Mouse (Mus musculus) embryonic facial prominence, embryonic 11.5 days (tissue): ENCODE measurements around the gene Crcp. TPM values are rescaled to one million over a fixed set of nuclear protein-coding genes. Genes with fewer than 3 reads are reported as not detected.
A peak's percentile ranks its signal among the peaks of the same experiment; 100 is the strongest.

Source experiments
- ATAC-seq: fragments of 200-750 bp; cut with Nextera tagmentation; replicated peaks from 2 replicates; pipeline ENCODE4 v1.8.0; 2017; ENCODE audit warnings: low read depth; ENCODE audit not compliant: insufficient number of reproducible peaks, low FRiP score, low TSS enrichment
- DNase-seq: peaks from one replicate; pipeline ENCODE4 v3.0.0-alpha.2; 2015; ENCODE audit warnings: low spot score
- H3K27ac ChIP-seq: fragments of 300-500 bp; sonication (generic); replicated peaks from 2 replicates; pipeline ENCODE4 v1.5.1; 2014; ENCODE audit warnings: mild to moderate bottlenecking, low read depth, low read length, control low read depth
- H3K27me3 ChIP-seq: fragments of 300-500 bp; sonication (generic); 2 replicates; pipeline ENCODE4 v1.6.1; 2014; ENCODE audit warnings: mild to moderate bottlenecking, low read length, moderate library complexity, mixed read lengths; ENCODE audit not compliant: control insufficient read depth, insufficient read depth
- H3K36me3 ChIP-seq: fragments of 300-500 bp; sonication (generic); replicated peaks from 2 replicates; pipeline ENCODE4 v1.6.1; 2014; ENCODE audit warnings: low read depth, mild to moderate bottlenecking, low read length, moderate library complexity, mixed read lengths; ENCODE audit not compliant: control insufficient read depth, insufficient read depth
- H3K4me1 ChIP-seq: fragments of 300-500 bp; sonication (generic); 2 replicates; pipeline ENCODE4 v1.6.1; 2014; ENCODE audit warnings: low read length, mixed read lengths; ENCODE audit not compliant: control insufficient read depth, insufficient read depth
- H3K4me2 ChIP-seq: fragments of 300-500 bp; sonication (generic); 2 replicates; pipeline ENCODE4 v1.6.1; 2014; ENCODE audit warnings: low read depth, mild to moderate bottlenecking, control low read depth, low read length, moderate library complexity
- H3K4me3 ChIP-seq: fragments of 300-500 bp; sonication (generic); 2 replicates; pipeline ENCODE4 v1.5.1; 2014; ENCODE audit warnings: low read depth, low read length, control low read depth
- H3K9ac ChIP-seq: fragments of 300-500 bp; sonication (generic); replicated peaks from 2 replicates; pipeline ENCODE4 v1.6.1; 2014; ENCODE audit warnings: mild to moderate bottlenecking, control low read depth, low read length
- H3K9me3 ChIP-seq: fragments of 300-500 bp; sonication (generic); replicated peaks from 2 replicates; pipeline ENCODE4 v1.6.1; 2016; ENCODE audit warnings: mild to moderate bottlenecking, low read length, inconsistent platforms, mixed read lengths; ENCODE audit not compliant: control insufficient read depth
- WGBS: fragments of 180-500 bp; shearing (Covaris S2); extraction: QIAGEN DNeasy Blood & Tissue Kit; methylation state at CpG from one replicate; pipeline ENCODE4 v1.1.7; 2014; 5-methylcytosine and 5-hydroxymethylcytosine counted together
- polyA plus RNA-seq: library from polyadenylated mRNA; unstranded; fragments of >200 nt; fragmentation: Nextera tagmentation; extraction: Ambion mirVana; gene quantifications from 2 replicates; pipeline ENCODE4 v1.2.1, GENCODE M21; 2014

Gene Crcp
- polyA plus RNA-seq, 1 experiment from 2014 or later = 30.9 TPM

DNA sequence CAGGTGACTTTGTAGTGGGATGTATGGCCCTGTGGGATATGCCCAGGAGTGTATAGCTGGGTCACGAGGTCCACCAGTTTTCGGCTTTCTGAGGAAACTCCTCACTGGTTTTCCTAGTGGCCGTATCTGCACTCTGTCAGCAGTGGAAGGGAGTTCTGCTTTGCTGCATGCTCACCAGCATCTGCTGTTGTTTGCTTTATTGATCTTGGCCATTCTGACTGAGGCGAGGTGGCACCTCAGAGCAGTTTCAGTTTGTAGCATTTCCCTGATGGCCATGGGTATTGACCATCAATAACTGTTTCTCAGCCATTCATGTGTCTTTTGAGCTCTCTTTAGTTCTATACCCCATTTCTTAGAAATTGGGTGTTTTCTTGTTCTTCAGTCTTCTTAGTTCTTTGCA lies 26.6 kb downstream of the Crcp start:
- Histone ChIP-seq H3K4me1 (no peaks in the 10 kb centered on the region), H3K27me3 (no peaks in the 10 kb centered on the region), H3K27ac (no peak overlapping the region), H3K36me3 (no peaks in the 10 kb centered on the region; the same call in none of the 2 replicates), H3K9ac (no peak overlapping the region), H3K4me3 (no peak overlapping the region), H3K9me3 (no peaks in the 10 kb centered on the region), H3K4me2 (no peak overlapping the region)
- 95% methylated on average over 4 of the region's 4 CpGs for WGBS
- no peak for DNase-seq
- no peak for ATAC-seq

DNA sequence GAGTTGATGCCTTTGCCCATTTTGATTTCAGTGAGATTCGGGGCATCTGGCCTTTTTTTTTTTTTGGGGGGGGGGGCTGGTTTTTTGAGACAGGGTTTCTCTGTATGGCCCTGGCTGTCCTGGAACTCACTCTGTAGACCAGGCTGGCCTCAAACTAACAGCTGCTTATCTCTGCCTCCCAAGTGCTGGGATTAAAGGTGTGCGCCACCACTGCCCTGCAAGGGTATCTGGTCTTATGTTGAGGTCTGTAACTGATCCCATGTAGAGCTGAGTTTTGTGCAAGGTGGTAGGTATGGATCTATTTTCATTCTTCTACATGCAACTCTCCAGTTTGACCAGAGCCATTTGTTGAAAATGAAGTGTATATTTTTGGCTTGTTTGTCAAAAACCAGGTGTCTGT lies 27.2 kb downstream of the Crcp start:
- H3K4me1 ChIP-seq = no peaks in the 10 kb centered on the region
- no peak for ATAC-seq
- H3K36me3 ChIP-seq = no peaks in the 10 kb centered on the region; the same call in none of the 2 replicates
- H3K27me3 ChIP-seq = no peaks in the 10 kb centered on the region
- H3K9ac ChIP-seq = no peak overlapping the region
- no peak for DNase-seq
- no peaks in the 10 kb centered on the region for H3K9me3 ChIP-seq
- H3K27ac ChIP-seq = no peak overlapping the region
- no peak overlapping the region for H3K4me3 ChIP-seq
- H3K4me2 ChIP-seq = no peak overlapping the region
- WGBS = 90% methylated on average over 2 of the region's 2 CpGs

DNA sequence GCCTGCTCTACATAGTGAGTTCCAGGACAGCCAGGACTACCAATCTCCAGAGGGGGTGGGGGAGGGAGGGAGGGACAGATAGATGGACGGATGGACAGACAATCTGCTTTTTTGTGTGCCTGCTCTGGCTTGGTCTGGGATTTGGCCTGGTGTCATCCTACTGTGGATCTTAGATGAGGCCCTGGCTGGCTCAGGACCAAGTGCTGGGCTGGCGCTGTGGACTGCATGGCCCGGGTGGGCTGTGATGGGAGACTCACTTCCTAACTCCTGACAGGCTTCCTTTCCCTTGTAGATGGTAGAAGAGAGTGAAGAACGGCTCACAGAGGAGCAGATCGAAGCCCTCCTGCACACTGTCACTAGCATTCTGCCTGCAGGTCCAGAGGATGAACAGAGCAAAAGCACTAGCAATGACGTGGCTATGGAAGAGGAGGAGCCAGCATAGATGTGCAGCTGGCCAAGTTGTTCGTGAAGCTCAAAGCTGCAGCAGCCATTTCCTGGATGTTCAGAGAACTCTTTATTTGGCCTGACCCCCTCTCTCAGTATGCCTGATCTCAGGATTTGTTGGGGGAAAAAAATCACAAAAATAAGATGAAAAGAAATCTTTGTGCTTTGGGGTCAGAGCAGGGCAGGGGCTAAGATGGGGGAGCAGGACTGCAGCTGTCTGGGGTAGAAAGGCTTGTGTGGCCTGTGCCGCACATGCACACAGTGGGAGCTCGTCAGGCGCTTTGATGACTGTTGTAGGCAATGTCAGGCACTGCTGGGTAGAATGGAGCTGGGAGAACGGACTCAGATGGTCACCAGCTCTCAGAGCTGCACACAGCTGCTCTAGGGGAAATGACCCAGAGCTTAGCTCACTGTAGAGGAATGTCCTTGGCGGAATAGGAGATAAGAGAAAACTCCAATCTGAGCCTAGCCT lies 30.6 kb downstream of the Crcp start:
- no peak overlapping the region for H3K4me2 ChIP-seq
- H3K4me1 ChIP-seq = no peaks in the 10 kb centered on the region
- no peaks in the 10 kb centered on the region for H3K27me3 ChIP-seq
- no peak for ATAC-seq
- WGBS = 78% methylated on average over 12 of the region's 12 CpGs
- no peaks in the 10 kb centered on the region; the same call in none of the 2 replicates for H3K36me3 ChIP-seq
- no peak overlapping the region for H3K9ac ChIP-seq
- H3K27ac ChIP-seq = no peak overlapping the region
- no peak overlapping the region for H3K4me3 ChIP-seq
- no peaks in the 10 kb centered on the region for H3K9me3 ChIP-seq
- no peak for DNase-seq

DNA sequence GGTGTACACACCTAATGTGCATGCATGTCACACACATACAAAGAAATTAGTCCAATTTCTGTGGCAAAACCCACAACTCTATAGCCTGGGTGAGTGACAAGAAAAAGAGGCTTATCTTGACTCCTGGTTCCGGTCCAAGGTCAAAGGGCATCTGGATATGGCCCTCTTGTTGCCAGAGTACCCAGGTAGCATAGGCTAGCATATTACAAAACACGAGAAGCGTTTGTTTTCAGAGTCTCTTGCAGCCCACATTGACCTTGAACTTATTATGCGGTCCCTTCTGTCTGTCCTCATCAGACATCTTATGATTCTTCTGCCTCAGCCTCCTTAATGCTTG lies 31.2 kb downstream of the Crcp start:
- H3K27ac ChIP-seq = no peak overlapping the region
- no peaks in the 10 kb centered on the region; the same call in none of the 2 replicates for H3K36me3 ChIP-seq
- H3K27me3 ChIP-seq = no peaks in the 10 kb centered on the region
- no peak overlapping the region for H3K9ac ChIP-seq
- ATAC-seq (no peak), DNase-seq (no peak)
- H3K4me1 ChIP-seq = no peaks in the 10 kb centered on the region
- WGBS = 91% methylated on average over 4 of the region's 4 CpGs
- no peaks in the 10 kb centered on the region for H3K9me3 ChIP-seq
- no peak overlapping the region for H3K4me2 ChIP-seq
- H3K4me3 ChIP-seq = no peak overlapping the region

DNA sequence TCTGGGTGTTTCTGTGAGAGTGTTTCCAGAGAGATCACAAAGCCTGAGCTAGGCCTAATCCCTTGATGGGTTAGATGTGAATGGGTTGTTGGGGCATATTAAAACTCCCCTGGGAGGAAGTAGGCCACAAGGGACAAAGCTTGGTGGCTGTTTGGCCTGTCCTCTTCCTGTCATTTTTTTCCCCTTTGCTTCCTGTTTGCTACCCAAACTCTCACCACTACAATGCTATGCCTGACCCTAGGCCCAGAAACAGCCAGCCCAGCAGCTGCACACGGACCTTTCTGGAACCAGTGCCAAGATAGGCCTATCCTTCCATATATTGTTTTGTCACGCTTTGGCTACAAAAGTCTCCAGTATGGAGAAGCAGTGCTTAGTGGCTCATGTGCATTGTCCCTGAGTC lies 33.0 kb downstream of the Crcp start:
- H3K27ac ChIP-seq = no peak overlapping the region
- H3K27me3 ChIP-seq = no peaks in the 10 kb centered on the region
- ATAC-seq (no peak), DNase-seq (no peak)
- 83% methylated on average over 2 of the region's 2 CpGs for WGBS
- no peaks in the 10 kb centered on the region for H3K4me1 ChIP-seq
- H3K4me2 ChIP-seq = no peak overlapping the region
- H3K4me3 ChIP-seq = no peak overlapping the region
- H3K9ac ChIP-seq = no peak overlapping the region
- no peaks in the 10 kb centered on the region; the same call in none of the 2 replicates for H3K36me3 ChIP-seq
- no peaks in the 10 kb centered on the region; the same call in 1 of the 2 replicates for H3K9me3 ChIP-seq

DNA sequence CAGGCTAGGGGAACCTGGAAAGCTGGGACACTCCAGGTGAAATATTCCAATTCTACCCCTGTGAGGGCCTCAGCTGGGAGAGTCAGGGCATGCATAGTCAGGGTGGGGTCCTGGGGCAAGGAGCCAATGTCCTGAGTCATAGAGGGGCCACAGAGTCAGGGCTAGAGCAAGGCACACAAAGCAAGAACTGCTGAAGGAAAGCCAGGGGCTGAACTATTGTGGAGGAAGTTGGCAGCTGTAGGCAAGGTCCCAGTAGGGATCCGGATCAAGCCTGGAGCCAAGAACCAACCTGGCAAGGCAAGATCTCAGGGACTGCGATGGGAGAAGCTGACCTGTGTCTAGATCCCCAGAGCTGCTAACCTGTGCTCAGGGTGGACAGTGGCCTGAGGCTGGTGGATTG lies 34.7 kb downstream of the Crcp start:
- no peak overlapping the region for H3K4me2 ChIP-seq
- H3K4me1 ChIP-seq = no peaks in the 10 kb centered on the region
- DNase-seq = no peak
- no peak overlapping the region for H3K27ac ChIP-seq
- no peak for ATAC-seq
- no peak overlapping the region for H3K9ac ChIP-seq
- 81% methylated on average over 2 of the region's 2 CpGs for WGBS
- no peaks in the 10 kb centered on the region; the same call in 1 of the 2 replicates for H3K9me3 ChIP-seq
- H3K36me3 ChIP-seq = no peaks in the 10 kb centered on the region; the same call in none of the 2 replicates
- no peaks in the 10 kb centered on the region for H3K27me3 ChIP-seq
- no peak overlapping the region for H3K4me3 ChIP-seq

GRCm38 (mm10) chr5:130065579-130065978 lies 36.5 kb downstream of the Crcp start:
- WGBS = 96% methylated on average over 1 of the region's 1 CpGs
- peak; percentile 26 for DNase-seq
- H3K27ac ChIP-seq = no peak overlapping the region

GRCm38 (mm10) chr5:130067841-130068264 lies 38.8 kb downstream of the Crcp start:
- Histone ChIP-seq H3K4me1 (no peaks in the 10 kb centered on the region), H3K27ac (no peak overlapping the region), H3K9ac (no peak overlapping the region), H3K4me2 (no peak overlapping the region), H3K9me3 (no peaks in the 10 kb centered on the region; the same call in 1 of the 2 replicates), H3K27me3 (no peaks in the 10 kb centered on the region), H3K36me3 (no peaks in the 10 kb centered on the region), H3K4me3 (no peak overlapping the region)
- DNase-seq (no peak), ATAC-seq (no peak)
- WGBS = 67% methylated on average over 3 of the region's 3 CpGs

More at GRCm38 (mm10) chr5:130065579-130065978, 36.5 kb downstream of the Crcp start:
- Histone ChIP-seq H3K4me2 (no peak overlapping the region), H3K4me3 (no peak overlapping the region), H3K4me1 (no peaks in the 10 kb centered on the region), H3K9me3 (no peaks in the 10 kb centered on the region; the same call in 1 of the 2 replicates), H3K9ac (no peak overlapping the region), H3K36me3 (no peaks in the 10 kb centered on the region), H3K27me3 (no peaks in the 10 kb centered on the region)
- no peak for ATAC-seq
